Mouse (Mus musculus): ENCODE data around the gene Inpp4b. TPM values are rescaled to one million over a fixed set of nuclear protein-coding genes. Genes with fewer than 3 reads are reported as not detected.
"Not testable (repeated sequence)": the region's sequence is repeated elsewhere in the genome, so short reads cannot be mapped to it uniquely, and the experiment has no call there.

The Inpp4b gene
- polyA plus RNA-seq, 1 experiment, result 1.2 TPM

- Histone ChIP-seq H3K4me1 (ENCODE audit: control insufficient read depth, insufficient read depth, insufficient read length, low read length) (no peaks in the 10 kb centered on the region), H3K4me3 (ENCODE audit: insufficient read depth, low read depth, low read length) (no peak overlapping the region), H3K27ac (replicated peaks; ENCODE audit: low read depth, low read length) (no peak overlapping the region)
Measured at GRCm38 (mm10) chr8:82005466-82005865, 663.1 kb downstream of the Inpp4b start.

GRCm38 (mm10) chr8:82017792-82018191 is 675.4 kb downstream of the Inpp4b start:
- Histone ChIP-seq H3K27ac (replicated peaks; ENCODE audit: low read depth, low read length) (no peak overlapping the region), H3K4me1 (ENCODE audit: control insufficient read depth, insufficient read depth, insufficient read length, low read length) (no peaks in the 10 kb centered on the region), H3K4me3 (ENCODE audit: insufficient read depth, low read depth, low read length) (no peak overlapping the region)

- Histone ChIP-seq H3K4me1 (ENCODE audit: control insufficient read depth, insufficient read depth, insufficient read length, low read length) (no peaks in the 10 kb centered on the region; the same call in 1 of the 2 replicates), H3K4me3 (ENCODE audit: insufficient read depth, low read depth, low read length) (no peak overlapping the region), H3K27ac (replicated peaks; ENCODE audit: low read depth, low read length) (no peak overlapping the region)
Measured at GRCm38 (mm10) chr8:82027401-82027800, 685.0 kb downstream of the Inpp4b start.

- Histone ChIP-seq H3K4me3 (ENCODE audit: insufficient read depth, low read depth, low read length) (no peak overlapping the region), H3K4me1 (ENCODE audit: control insufficient read depth, insufficient read depth, insufficient read length, low read length) (no peaks in the 10 kb centered on the region; the same call in 1 of the 2 replicates), H3K27ac (replicated peaks; ENCODE audit: low read depth, low read length) (no peak overlapping the region)
Measured at GRCm38 (mm10) chr8:82028896-82029295, 686.5 kb downstream of the Inpp4b start.

- not testable (repeated sequence) for H3K4me1 ChIP-seq (ENCODE audit: control insufficient read depth, insufficient read depth, insufficient read length, low read length); H3K27ac ChIP-seq (replicated peaks; ENCODE audit: low read depth, low read length); H3K4me3 ChIP-seq (ENCODE audit: insufficient read depth, low read depth, low read length)
Measured at GRCm38 (mm10) chr8:82032035-82032434, 689.7 kb downstream of the Inpp4b start.

- Histone ChIP-seq H3K4me1 (ENCODE audit: control insufficient read depth, insufficient read depth, insufficient read length, low read length) (no peaks in the 10 kb centered on the region), H3K27ac (replicated peaks; ENCODE audit: low read depth, low read length) (no peak overlapping the region), H3K4me3 (ENCODE audit: insufficient read depth, low read depth, low read length) (no peak overlapping the region)
Measured at GRCm38 (mm10) chr8:82054030-82054429, 711.7 kb downstream of the Inpp4b start.

GRCm38 (mm10) chr8:82067619-82068018 is 725.3 kb downstream of the Inpp4b start:
- no peaks in the 10 kb centered on the region for H3K4me1 ChIP-seq (ENCODE audit: control insufficient read depth, insufficient read depth, insufficient read length, low read length)

GRCm38 (mm10) chr8:82079267-82079666 is 736.9 kb downstream of the Inpp4b start:
- Histone ChIP-seq H3K4me1 (ENCODE audit: control insufficient read depth, insufficient read depth, insufficient read length, low read length) (no peaks in the 10 kb centered on the region), H3K4me3 (ENCODE audit: insufficient read depth, low read depth, low read length) (no peak overlapping the region), H3K27ac (replicated peaks; ENCODE audit: low read depth, low read length) (no peak overlapping the region)

More at GRCm38 (mm10) chr8:82067619-82068018, 725.3 kb downstream of the Inpp4b start:
- H3K27ac ChIP-seq (replicated peaks; ENCODE audit: low read depth, low read length), result no peak overlapping the region
- no peak overlapping the region for H3K4me3 ChIP-seq (ENCODE audit: insufficient read depth, low read depth, low read length)

GRCm38 (mm10) chr8:82086631-82087030 is 744.3 kb downstream of the Inpp4b start:
- H3K4me1 ChIP-seq (ENCODE audit: control insufficient read depth, insufficient read depth, insufficient read length, low read length); H3K27ac ChIP-seq (replicated peaks; ENCODE audit: low read depth, low read length); H3K4me3 ChIP-seq (ENCODE audit: insufficient read depth, low read depth, low read length): not testable (repeated sequence)

- Histone ChIP-seq H3K4me3 (ENCODE audit: insufficient read depth, low read depth, low read length) (no peak overlapping the region), H3K4me1 (ENCODE audit: control insufficient read depth, insufficient read depth, insufficient read length, low read length) (no peaks in the 10 kb centered on the region), H3K27ac (replicated peaks; ENCODE audit: low read depth, low read length) (no peak overlapping the region)
Measured at GRCm38 (mm10) chr8:82090901-82091300, 748.5 kb downstream of the Inpp4b start.

GRCm38 (mm10) chr8:82093274-82093673 is 750.9 kb downstream of the Inpp4b start:
- H3K4me3 ChIP-seq (ENCODE audit: insufficient read depth, low read depth, low read length), result no peak overlapping the region
- H3K27ac ChIP-seq (replicated peaks; ENCODE audit: low read depth, low read length), result no peak overlapping the region
- H3K4me1 ChIP-seq (ENCODE audit: control insufficient read depth, insufficient read depth, insufficient read length, low read length), result no peaks in the 10 kb centered on the region

GRCm38 (mm10) chr8:82104560-82104959 is 762.2 kb downstream of the Inpp4b start:
- no peak overlapping the region for H3K27ac ChIP-seq (replicated peaks; ENCODE audit: low read depth, low read length)
- H3K4me3 ChIP-seq (ENCODE audit: insufficient read depth, low read depth, low read length), result no peak overlapping the region
- H3K4me1 ChIP-seq (ENCODE audit: control insufficient read depth, insufficient read depth, insufficient read length, low read length), result no peaks in the 10 kb centered on the region

- Histone ChIP-seq H3K27ac (replicated peaks; ENCODE audit: low read depth, low read length) (no peak overlapping the region), H3K4me1 (ENCODE audit: control insufficient read depth, insufficient read depth, insufficient read length, low read length) (no peaks in the 10 kb centered on the region), H3K4me3 (ENCODE audit: insufficient read depth, low read depth, low read length) (no peak overlapping the region)
Measured at GRCm38 (mm10) chr8:82106131-82106530, 763.8 kb downstream of the Inpp4b start.

GRCm38 (mm10) chr8:82150272-82150671 is 807.9 kb downstream of the Inpp4b start:
- Histone ChIP-seq H3K4me1 (ENCODE audit: control insufficient read depth, insufficient read depth, insufficient read length, low read length) (no peaks in the 10 kb centered on the region), H3K4me3 (ENCODE audit: insufficient read depth, low read depth, low read length) (no peak overlapping the region), H3K27ac (replicated peaks; ENCODE audit: low read depth, low read length) (no peak overlapping the region)

- Histone ChIP-seq H3K4me1 (ENCODE audit: control insufficient read depth, insufficient read depth, insufficient read length, low read length) (no peaks in the 10 kb centered on the region), H3K27ac (replicated peaks; ENCODE audit: low read depth, low read length) (no peak overlapping the region), H3K4me3 (ENCODE audit: insufficient read depth, low read depth, low read length) (no peak overlapping the region)
Measured at GRCm38 (mm10) chr8:82157928-82158327, 815.6 kb downstream of the Inpp4b start.

All from brown adipose tissue, adult 24 weeks (tissue).